Mouse (Mus musculus) MEL (cell line): ENCODE measurements around the gene Tshr. TPM values are rescaled to one million over a fixed set of nuclear protein-coding genes. Genes with fewer than 3 reads are reported as not detected.

Experiments
- DNase-seq: peaks from one replicate; pipeline ENCODE4 v3.0.0; 2011; ENCODE audit warnings: low read depth, low spot score
- H3K27ac ChIP-seq: 2 replicates; pipeline ENCODE4 v1.5.1; 2012; ENCODE audit warnings: low read depth, mild to moderate bottlenecking, control low read depth, low read length, moderate library complexity; ENCODE audit not compliant: control insufficient read depth
- H3K27me3 ChIP-seq, 2 experiments: fragments of 150-350 bp in 1 of 2; sonication (generic) in 1 of 2; 2 replicates each; pipeline ENCODE4 v1.6.1; 2012; ENCODE audit warnings: low read length in 2 of 2, mild to moderate bottlenecking in 2 of 2, improper control_type of control experiment in 1 of 2, moderate library complexity in 1 of 2; ENCODE audit not compliant: insufficient read depth in 2 of 2, control insufficient read depth in 1 of 2
- H3K36me3 ChIP-seq, 2 experiments: 2 replicates each; pipeline ENCODE4 v1.6.1; 2012 to 2014; ENCODE audit warnings: low read length in 2 of 2, improper control_type of control experiment in 1 of 2, inconsistent platforms in 1 of 2, mild to moderate bottlenecking in 1 of 2; ENCODE audit not compliant: insufficient read depth in 2 of 2, control insufficient read depth in 1 of 2
- H3K4me1 ChIP-seq, 2 experiments: fragments of 150-350 bp in 1 of 2; sonication (generic) in 1 of 2; 2 replicates each; pipeline ENCODE4 v1.6.1; 2012; ENCODE audit warnings: low read length in 2 of 2, improper control_type of control experiment in 1 of 2, mild to moderate bottlenecking in 1 of 2; ENCODE audit not compliant: insufficient read depth in 2 of 2, control insufficient read depth in 1 of 2
- H3K4me3 ChIP-seq, 2 experiments: fragments of 150-350 bp in 1 of 2; sonication (generic) in 1 of 2; 2 replicates each; pipeline ENCODE4 v1.5.1; 2012; ENCODE audit warnings: low read depth in 2 of 2, low read length in 2 of 2, mild to moderate bottlenecking in 2 of 2, moderate library complexity in 2 of 2, control low read depth in 1 of 2, improper control_type of control experiment in 1 of 2; ENCODE audit not compliant: control insufficient read depth in 1 of 2, insufficient read depth in 1 of 2
- H3K79me2 ChIP-seq: 2 replicates; pipeline ENCODE4 v1.6.1; 2012; ENCODE audit warnings: mild to moderate bottlenecking, low read length, moderate library complexity; ENCODE audit not compliant: control insufficient read depth, poor library complexity, insufficient read depth
- H3K9ac ChIP-seq: 2 replicates; pipeline ENCODE4 v1.6.1; 2012; ENCODE audit warnings: low read depth, mild to moderate bottlenecking, control low read depth, low read length, moderate library complexity; ENCODE audit not compliant: control insufficient read depth, poor library complexity, severe bottlenecking
- H3K9me3 ChIP-seq: fragments of 150-350 bp; sonication (generic); replicated peaks from 2 replicates; pipeline ENCODE4 v1.6.1; 2012; ENCODE audit warnings: mild to moderate bottlenecking, low read length, improper control_type of control experiment, moderate library complexity; ENCODE audit not compliant: insufficient read depth
- BHLHE40 ChIP-seq: IDR thresholded peaks from 2 replicates; pipeline ENCODE4 v1.6.1; 2012; ENCODE audit warnings: low read depth, mild to moderate bottlenecking, inconsistent platforms, low read length, improper control_type of control experiment, borderline replicate concordance
- EP300 ChIP-seq, 2 experiments: IDR thresholded peaks; 2 replicates each; pipeline ENCODE4 v1.6.1; 2011; ENCODE audit warnings: improper control_type of control experiment in 2 of 2, low read length in 2 of 2, low read depth in 1 of 2, mild to moderate bottlenecking in 1 of 2
- ETS1 ChIP-seq: IDR thresholded peaks from 2 replicates; pipeline ENCODE4 v1.6.1; 2012; ENCODE audit warnings: low read depth, mild to moderate bottlenecking, inconsistent platforms, low read length, improper control_type of control experiment, moderate library complexity
- MAX ChIP-seq: IDR thresholded peaks from 2 replicates; pipeline ENCODE4 v1.6.1; 2011; ENCODE audit warnings: low read length, improper control_type of control experiment
- MXI1 ChIP-seq: IDR thresholded peaks from 2 replicates; pipeline ENCODE4 v1.6.1; 2011; ENCODE audit warnings: mild to moderate bottlenecking, low read depth, low read length, improper control_type of control experiment
- MYC ChIP-seq: IDR thresholded peaks from 2 replicates; pipeline ENCODE4 v1.6.1; 2011; ENCODE audit warnings: low read depth, mild to moderate bottlenecking, low read length, improper control_type of control experiment, moderate library complexity
- USF1 ChIP-seq: IDR thresholded peaks from 2 replicates; pipeline ENCODE4 v1.6.1; 2014; ENCODE audit warnings: low read depth, mild to moderate bottlenecking, inconsistent platforms, low read length, improper control_type of control experiment, moderate library complexity
- ZNF384 ChIP-seq: IDR thresholded peaks from 2 replicates; pipeline ENCODE4 v1.6.1; 2012; ENCODE audit warnings: low read depth, mild to moderate bottlenecking, inconsistent platforms, low read length, improper control_type of control experiment
- polyA plus RNA-seq, 2 experiments: library from polyadenylated mRNA; stranded (reverse) in 1 of 2; unstranded in 1 of 2; fragments of >175 nt in 1 of 2; fragments of >200 nt in 1 of 2; gene quantifications; 2 replicates each; pipeline versions ENCODE4 v1.2.1 to v1.2.4; 2012; ENCODE audit warnings: low replicate concordance in 2 of 2, low read depth in 1 of 2; ENCODE audit not compliant: insufficient read length in 2 of 2, insufficient read depth in 1 of 2, missing spikeins in 1 of 2
- total RNA-seq: library from RNA; depleted of rRNA; stranded (reverse); fragments of 300-350 nt; gene quantifications from 2 replicates; pipeline ENCODE4 v1.2.3, GENCODE M21; 2012; rRNA removed

Gene Tshr
- total and polyA plus RNA-seq, 3 experiments, result not detected

DNA sequence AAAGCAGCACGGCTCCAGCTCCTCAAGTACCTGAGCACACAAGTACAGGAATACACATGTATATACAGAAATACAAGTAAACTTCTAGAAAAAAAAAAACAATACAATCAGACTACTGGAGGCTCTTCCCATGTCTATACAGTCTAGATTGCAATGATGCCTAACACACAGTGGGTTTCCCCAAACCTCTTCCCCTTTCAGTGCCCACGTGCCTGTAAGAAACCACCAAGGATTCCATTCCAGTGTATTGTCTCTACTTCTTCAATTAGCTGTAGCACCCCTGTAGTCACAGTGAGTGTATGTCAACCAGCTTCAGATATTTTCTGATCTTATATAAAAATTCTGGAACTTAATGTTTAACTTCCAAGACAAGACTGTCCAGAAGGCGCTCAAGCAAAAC is 207.8 kb downstream of the Tshr start:
- Histone ChIP-seq H3K27me3 (no peaks in the 10 kb centered on the region; a peak in 1 of 4 replicates), H3K36me3 (peaks cover 0 to 13% of the 10 kb centered on the region in 2 experiments; a peak in 2 of 4 replicates), H3K79me2 (peaks cover 19% of the 10 kb centered on the region), H3K27ac (no peak overlapping the region), H3K9ac (no peak overlapping the region), H3K9me3 (no peaks in the 10 kb centered on the region), H3K4me3 (no peak overlapping the region), H3K4me1 (peaks cover 0 to 9% of the 10 kb centered on the region in 2 experiments)
- peak; percentile 54 for DNase-seq
- TF ChIP-seq BHLHE40 (peak; percentile 26; the same call in 1 of the 2 replicates), EP300 (IDR thresholded peaks at IDR 0.05; ENCODE audit: low read depth in 1 of 2, low read length in 2 of 2) (no peak), MAX (peak; percentile 30; the same call in 1 of the 2 replicates), USF1 (peak; percentile 70), MXI1 (0 out of 2 replicates have a peak, but pooled peaks have one; percentile 29), MYC (0 out of 2 replicates have a peak, but pooled peaks have one; percentile 30), ZNF384 (0 out of 2 replicates have a peak, but pooled peaks have one; percentile 19), ETS1 (no peak)

Other genes with a start within 250 kb of the Tshr start
- gene Cep128, start 154 bp upstream of the Tshr start, total RNA-seq, result 11.6 and 12.7 TPM in 2 replicates
- gene Cep128, start 154 bp upstream of the Tshr start, polyA plus RNA-seq, result 10 to 100 TPM; 23.3 to 40.1 TPM
- gene Gtf2a1, start 205.9 kb downstream of the Tshr start, total RNA-seq, result 15.3 and 18.8 TPM in 2 replicates
- gene Gtf2a1, start 205.9 kb downstream of the Tshr start, polyA plus RNA-seq, result 10 to 100 TPM in 1 of 2 experiments, not detected in 1; 14.3 TPM